Mouse (Mus musculus) subcutaneous adipose tissue, adult 2 months (tissue): ENCODE results near the gene Tmem255b. TPM values are rescaled to one million over a fixed set of nuclear protein-coding genes. Genes with fewer than 3 reads are reported as not detected.

Experiments used
- polyA plus RNA-seq: library from polyadenylated mRNA; depleted of rRNA; stranded (reverse); fragments of >200 nt; gene quantifications from 2 replicates; pipeline ENCODE4 v1.2.3, GENCODE M21; 2012; ENCODE audit warnings: low replicate concordance; rRNA removed

Tmem255b gene
- 9.1 and 17.6 TPM in 2 replicates for polyA plus RNA-seq

DNA sequence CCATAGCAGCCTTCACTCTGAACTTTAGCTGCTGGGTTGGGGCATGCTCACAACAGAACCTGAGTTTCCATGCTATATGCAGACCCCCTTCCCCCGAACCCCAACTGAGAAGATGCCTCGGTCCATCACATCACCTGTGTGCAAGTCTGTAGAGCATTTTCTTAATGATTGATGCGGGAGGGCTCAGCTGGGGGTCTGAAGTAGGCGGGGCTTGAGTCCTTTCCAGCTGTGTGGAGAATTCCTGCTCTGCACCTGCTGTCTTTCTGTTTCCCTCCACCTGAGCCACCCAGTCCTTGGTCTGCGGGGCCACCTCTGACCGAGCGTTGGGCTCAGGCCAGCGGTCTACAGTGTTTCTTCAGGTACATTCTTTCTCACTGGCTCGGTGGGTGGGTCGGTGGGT, at the start of gene Tmem255b:
Gene Tmem255b (plus strand): TSS at position 301 of the 400 bp plus-strand sequence.

DNA sequence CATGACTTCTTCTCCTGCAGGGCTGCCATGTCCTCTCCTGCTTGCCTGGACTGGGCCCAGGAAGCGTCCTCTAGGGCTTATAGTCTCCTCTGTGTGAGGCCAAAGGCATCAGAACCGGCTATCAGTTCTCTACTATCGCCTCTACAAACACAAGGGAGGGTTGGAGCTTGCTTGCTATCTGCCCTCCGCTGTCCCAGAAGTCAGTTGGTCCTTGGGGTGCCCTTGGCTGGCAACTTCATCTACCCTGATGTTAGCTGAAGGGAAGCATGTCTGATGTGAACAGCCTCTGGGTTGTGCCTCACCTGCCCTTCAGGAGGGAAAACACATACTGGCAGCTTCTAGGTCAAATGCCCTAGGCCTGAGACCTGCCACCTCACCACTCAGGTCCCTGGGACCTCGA, 38.3 kb upstream of the Tmem255b start, which contains the start of gene Atp4b:
Gene Atp4b (minus strand): TSS at position 101 of the 400 bp plus-strand sequence.

DNA sequence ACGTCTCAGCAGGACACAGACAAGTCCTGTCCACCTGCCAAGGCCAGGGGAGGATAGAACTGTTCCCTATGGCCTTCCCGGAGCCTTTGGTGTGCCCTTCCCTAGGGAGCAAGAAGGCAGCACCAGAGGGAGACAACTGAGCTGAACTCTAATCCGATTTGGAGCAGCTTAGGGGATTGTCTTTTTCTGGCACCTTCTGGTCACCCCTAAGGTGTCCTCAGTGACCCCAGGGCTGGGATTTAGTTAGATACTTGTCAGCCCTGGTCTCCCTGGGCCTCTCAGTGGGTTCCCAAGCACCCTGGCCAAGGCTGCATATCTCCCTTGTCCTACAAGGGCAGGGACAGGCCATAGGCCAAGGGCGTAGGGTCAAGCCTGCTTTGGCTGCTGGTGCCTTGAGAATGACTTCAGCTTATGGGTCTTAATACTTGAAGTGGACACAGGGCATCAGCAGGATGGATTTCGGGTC, 30.3 kb upstream of the Tmem255b start, which contains the start of gene Grk1:
Gene Grk1 (plus strand): TSS at position 416 of the 466 bp plus-strand sequence.

DNA sequence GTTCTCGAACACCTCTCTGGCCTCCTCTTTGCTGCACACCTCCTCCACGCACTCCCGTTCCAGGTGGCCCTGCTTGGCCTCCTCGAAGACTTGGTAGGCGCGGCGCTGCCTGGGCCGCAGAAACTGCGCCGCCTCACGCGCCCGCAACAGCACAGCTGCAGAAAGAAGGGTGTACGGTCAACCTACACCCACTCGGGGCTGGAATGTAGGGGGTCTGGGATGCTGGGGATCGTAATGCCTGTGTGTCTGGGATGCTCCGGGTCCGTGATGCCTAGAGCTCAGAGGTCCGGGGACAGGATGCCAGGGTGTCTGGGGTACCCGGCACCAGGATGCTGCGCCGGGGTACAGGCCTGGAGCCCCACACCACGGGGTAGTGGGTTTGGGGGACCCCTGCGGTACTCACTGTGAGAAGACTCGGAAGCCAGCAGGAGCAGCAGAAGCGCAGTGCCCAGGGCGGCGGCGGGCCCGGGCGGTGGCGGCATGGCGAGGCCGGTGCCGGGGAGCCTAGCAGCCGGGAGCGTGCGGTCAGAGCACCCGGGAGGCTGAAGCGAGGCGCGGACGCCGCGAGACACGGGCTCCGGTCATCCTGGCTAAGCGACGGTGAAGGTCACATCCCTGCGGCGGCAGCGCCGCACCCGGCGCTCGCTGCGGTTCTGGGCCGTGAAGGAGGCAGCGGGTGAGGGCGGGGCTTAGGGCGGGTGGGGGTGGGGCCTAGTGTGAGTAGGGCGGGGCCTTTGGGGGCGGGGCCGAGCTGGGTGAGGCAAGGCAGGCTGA, 59.1 kb downstream of the Tmem255b start, which contains the start of gene Gas6:
Gene Gas6 (minus strand): TSS at position 633 of the 774 bp plus-strand sequence.

Other genes starting within 250 kb of the Tmem255b start
- 15.5 and 25.4 TPM in 2 replicates for gene Grtp1, start 234.6 kb upstream of the Tmem255b start, polyA plus RNA-seq
- 0.41 and 1.9 TPM in 2 replicates for gene Adprhl1, start 181.0 kb upstream of the Tmem255b start, polyA plus RNA-seq
- gene Dcun1d2, start 147.1 kb upstream of the Tmem255b start, polyA plus RNA-seq, result 26.4 and 33.3 TPM in 2 replicates
- 41.9 and 43.8 TPM in 2 replicates for gene Tmco3, start 147.0 kb upstream of the Tmem255b start, polyA plus RNA-seq
- 42.8 and 94.6 TPM in 2 replicates for gene Tfdp1, start 96.4 kb upstream of the Tmem255b start, polyA plus RNA-seq
- 1.2 and 2.8 TPM in 2 replicates for gene Atp4b, start 38.4 kb upstream of the Tmem255b start, polyA plus RNA-seq
- gene Grk1, start 30.1 kb upstream of the Tmem255b start, polyA plus RNA-seq, result 0.03 and 0.04 TPM in 2 replicates
- 185 and 434 TPM in 2 replicates for gene Gas6, start 59.3 kb downstream of the Tmem255b start, polyA plus RNA-seq
- 0.10 TPM in 1 of 2 replicates, not detected in the other for gene 1700029H14Rik, start 127.3 kb downstream of the Tmem255b start, polyA plus RNA-seq
- 56.1 and 83.3 TPM in 2 replicates for gene Rasa3, start 242.4 kb downstream of the Tmem255b start, polyA plus RNA-seq